Mouse (Mus musculus) heart, adult 2 months (tissue): ENCODE data around the gene Zswim3.

Experiments
- CTCF ChIP-seq: fragments of 200-600 bp; IDR thresholded peaks from 2 replicates; pipeline ENCODE4 v1.8.1; 2022; ENCODE audit warnings: antibody characterized with exemption, mild to moderate bottlenecking, moderate library complexity
- EP300 ChIP-seq: fragments of 200-500 bp; IDR thresholded peaks from 2 replicates; pipeline ENCODE4 v1.6.1; 2011; ENCODE audit warnings: low read depth, low read length, control low read depth; ENCODE audit not compliant: insufficient read depth
- POLR2A ChIP-seq: fragments of 200-500 bp; IDR thresholded peaks from 2 replicates; pipeline ENCODE4 v1.6.1; 2011; ENCODE audit warnings: mild to moderate bottlenecking, low read depth, low read length, control low read depth; ENCODE audit not compliant: insufficient read depth

DNA sequence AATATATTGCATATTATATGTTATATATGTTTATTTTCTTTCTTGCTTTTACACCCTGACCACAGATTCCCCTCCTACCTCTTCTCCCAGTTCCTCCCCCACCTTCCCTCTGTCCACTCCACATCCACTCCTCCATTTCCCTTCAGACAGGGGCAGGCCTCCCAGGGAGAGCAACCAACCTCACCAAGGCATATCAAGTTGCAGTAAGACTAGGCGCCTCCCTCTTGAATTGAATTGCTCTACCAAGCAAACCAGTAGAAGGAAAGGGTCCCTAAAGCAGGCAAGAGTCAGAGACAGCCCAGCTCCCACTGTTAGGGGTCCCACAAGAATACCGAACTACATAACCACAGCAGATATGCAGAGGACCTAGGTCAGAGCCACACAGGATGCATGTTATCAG, 54.3 kb downstream of the Zswim3 start:
- TF ChIP-seq EP300 = no peak
- no peak for TF ChIP-seq CTCF
- no peak for TF ChIP-seq POLR2A
